Mouse (Mus musculus): Measurements from ENCODE around the gene Nr3c2.

The Nr3c2 gene

GRCm38 (mm10) chr8:77250094-77250493 is 350.9 kb downstream of the Nr3c2 start:
- no peak for DNase-seq (ENCODE audit: low spot score)

GRCm38 (mm10) chr8:77251134-77251533 is 351.9 kb downstream of the Nr3c2 start:
- no peak for DNase-seq (ENCODE audit: low spot score)

- DNase-seq (ENCODE audit: low spot score) = no peak
These were observed 355.2 kb downstream of the Nr3c2 start for GRCm38 (mm10) chr8:77254466-77254865.

- DNase-seq (ENCODE audit: low spot score) = no peak
These were observed 357.3 kb downstream of the Nr3c2 start for GRCm38 (mm10) chr8:77256450-77257084.

GRCm38 (mm10) chr8:77257085-77257451 is 357.8 kb downstream of the Nr3c2 start:
- no peak for DNase-seq (ENCODE audit: low spot score)

- DNase-seq (ENCODE audit: low spot score) = no peak
These were observed 362.0 kb downstream of the Nr3c2 start for GRCm38 (mm10) chr8:77261215-77261614.

GRCm38 (mm10) chr8:77262216-77263009 is 363.2 kb downstream of the Nr3c2 start:
- no peak for DNase-seq (ENCODE audit: low spot score)

GRCm38 (mm10) chr8:77267941-77268405 is 368.7 kb downstream of the Nr3c2 start:
- no peak for DNase-seq (ENCODE audit: low spot score)

GRCm38 (mm10) chr8:77272136-77272535 is 372.9 kb downstream of the Nr3c2 start:
- DNase-seq (ENCODE audit: low spot score) = no peak

- no peak for DNase-seq (ENCODE audit: low spot score)
These were observed 376.3 kb downstream of the Nr3c2 start for GRCm38 (mm10) chr8:77275571-77275970.

GRCm38 (mm10) chr8:77276827-77277226 is 377.6 kb downstream of the Nr3c2 start:
- no peak for DNase-seq (ENCODE audit: low spot score)

GRCm38 (mm10) chr8:77278246-77278645 is 379.0 kb downstream of the Nr3c2 start:
- DNase-seq (ENCODE audit: low spot score) = no peak

- no peak for DNase-seq (ENCODE audit: low spot score)
These were observed 380.7 kb downstream of the Nr3c2 start for GRCm38 (mm10) chr8:77279977-77280376.

- no peak for DNase-seq (ENCODE audit: low spot score)
These were observed 383.5 kb downstream of the Nr3c2 start for GRCm38 (mm10) chr8:77282605-77283236.

- DNase-seq (ENCODE audit: low spot score) = no peak
These were observed 385.2 kb downstream of the Nr3c2 start for GRCm38 (mm10) chr8:77284473-77284872.

- DNase-seq (ENCODE audit: low spot score) = no peak
These were observed 388.8 kb downstream of the Nr3c2 start for GRCm38 (mm10) chr8:77288065-77288464.

GRCm38 (mm10) chr8:77288492-77288891 is 389.2 kb downstream of the Nr3c2 start:
- DNase-seq (ENCODE audit: low spot score) = no peak

GRCm38 (mm10) chr8:77292120-77292519 is 392.9 kb downstream of the Nr3c2 start:
- DNase-seq (ENCODE audit: low spot score) = no peak

- no peak for DNase-seq (ENCODE audit: low spot score)
These were observed 393.4 kb downstream of the Nr3c2 start for GRCm38 (mm10) chr8:77292649-77293048.

- no peak for DNase-seq (ENCODE audit: low spot score)
These were observed 395.4 kb downstream of the Nr3c2 start for GRCm38 (mm10) chr8:77294599-77294998.

Data from ovary, postnatal 36 days (tissue).